Mouse (Mus musculus) heart, postnatal 0 days (tissue): ENCODE results near the gene Rfx8.

Experiments
- CTCF ChIP-seq: IDR thresholded peaks from 2 replicates; pipeline ENCODE4 v1.5.1; 2016; ENCODE audit warnings: antibody characterized with exemption, control low read depth, low read depth
- EP300 ChIP-seq: IDR thresholded peaks from 2 replicates; pipeline ENCODE4 v1.6.1; 2016; ENCODE audit warnings: antibody characterized with exemption, low read depth

- TF ChIP-seq CTCF = no peak
- no peak for TF ChIP-seq EP300
These were observed 8.5 kb downstream of the Rfx8 start for GRCm38 (mm10) chr1:39712261-39712660.
